Mouse (Mus musculus) megakaryocyte, embryonic 14.5 days (primary cell): ENCODE results near the gene Bfsp2. TPM values are rescaled to one million over a fixed set of nuclear protein-coding genes. Genes with fewer than 3 reads are reported as not detected.

Source experiments
- H3K27me3 ChIP-seq: replicated peaks from 2 replicates; pipeline ENCODE3; 2012; ENCODE audit warnings: inconsistent platforms
- H3K36me3 ChIP-seq: replicated peaks from 2 replicates; pipeline ENCODE3; 2012; ENCODE audit warnings: low read length, inconsistent platforms, mixed read lengths
- H3K4me1 ChIP-seq: 2 replicates; pipeline ENCODE4 v1.6.1; 2012; ENCODE audit warnings: inconsistent platforms
- H3K4me3 ChIP-seq: replicated peaks from 2 replicates; pipeline ENCODE3; 2012; ENCODE audit warnings: moderate library complexity, mild to moderate bottlenecking, inconsistent platforms
- H3K9me3 ChIP-seq: 2 replicates; pipeline ENCODE4 v1.6.1; 2012; ENCODE audit warnings: inconsistent platforms
- FLI1 ChIP-seq: IDR thresholded peaks from 2 replicates; pipeline ENCODE4 v1.6.1; 2012; ENCODE audit warnings: low read length, inconsistent platforms, mixed read lengths
- GATA1 ChIP-seq: IDR thresholded peaks from 3 replicates; pipeline ENCODE4 v1.6.1; 2012; ENCODE audit warnings: mixed read lengths, low read length, inconsistent platforms, borderline replicate concordance
- polyA plus RNA-seq: library from polyadenylated mRNA; stranded (reverse); fragments of >175 nt; gene quantifications from 2 replicates; pipeline ENCODE4 v1.2.3, GENCODE M21; 2012; ENCODE audit warnings: low replicate concordance; ENCODE audit not compliant: insufficient read depth

Gene Bfsp2
- polyA plus RNA-seq: 0.95 TPM in 1 of 2 replicates, not detected in the other

DNA sequence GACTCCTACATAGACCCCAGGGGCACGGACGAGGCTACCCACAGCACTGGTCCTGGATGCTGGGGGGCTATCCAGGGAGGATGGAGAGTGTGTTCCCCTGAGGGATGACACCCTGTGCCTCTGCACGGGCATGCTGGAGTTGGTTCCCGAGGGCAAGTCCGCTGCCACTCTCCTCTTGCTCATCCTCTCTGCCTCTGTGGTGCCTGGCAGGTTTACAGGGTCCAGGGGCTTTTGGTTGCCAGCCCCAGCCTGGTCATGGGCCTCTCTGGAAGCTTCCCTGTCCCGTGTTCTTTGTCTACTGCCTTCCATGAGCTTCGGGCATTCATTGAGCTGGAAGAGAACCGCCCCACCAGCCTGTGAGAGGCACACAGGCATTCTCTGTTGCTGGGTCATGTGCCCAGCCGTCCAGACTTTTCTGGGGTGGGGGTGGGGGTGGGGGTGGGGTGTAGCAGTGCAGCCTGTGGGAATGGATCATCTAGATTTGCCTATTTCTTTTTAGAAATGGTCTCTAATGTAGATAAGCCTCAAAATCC is at the start of gene Bfsp2:
TSS of gene Bfsp2 (minus strand) at position 377 of the 533 bp plus-strand sequence.
- Histone ChIP-seq H3K27me3 (peaks cover 10% of the 10 kb centered on the region), H3K4me3 (no peak within 1 kb of the TSS), H3K36me3 (no peaks in the 10 kb centered on the region), H3K9me3 (no peaks in the 10 kb centered on the region), H3K4me1 (peaks cover 44% of the 10 kb centered on the region)
- TF ChIP-seq FLI1: no peak
- TF ChIP-seq GATA1: no peak

DNA sequence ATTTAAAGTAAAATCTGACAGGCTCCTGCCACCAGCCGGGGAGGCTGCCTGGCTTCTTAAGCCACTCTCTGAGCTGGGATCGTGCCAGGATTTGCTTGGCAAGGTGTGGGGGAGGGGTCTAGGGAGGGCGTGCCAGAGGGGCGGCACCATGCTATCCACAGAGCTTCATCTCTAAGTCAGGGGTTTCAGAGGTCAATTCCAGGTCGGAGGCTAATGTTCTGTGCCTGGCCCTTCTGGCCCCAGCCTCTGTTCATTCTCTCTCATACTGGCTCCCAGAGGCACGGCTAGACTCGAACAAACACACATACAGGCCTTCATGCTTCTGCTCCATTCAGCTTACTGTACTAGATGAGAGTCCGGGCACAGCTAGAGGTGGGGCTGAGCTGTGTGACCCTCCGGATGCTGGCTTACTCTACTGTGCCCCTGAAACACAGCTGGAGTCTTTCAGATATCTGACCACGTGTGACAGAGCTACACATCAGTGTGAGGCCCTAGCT is 44.9 kb upstream of the Bfsp2 start:
- Histone ChIP-seq H3K27me3 (peaks cover 5% of the 10 kb centered on the region), H3K9me3 (no peaks in the 10 kb centered on the region), H3K4me3 (no peak overlapping the region), H3K4me1 (no peaks in the 10 kb centered on the region), H3K36me3 (no peaks in the 10 kb centered on the region)
- no peak for TF ChIP-seq GATA1
- no peak for TF ChIP-seq FLI1

GRCm38 (mm10) chr9:103524600-103524999 is 44.4 kb upstream of the Bfsp2 start:
- no peaks in the 10 kb centered on the region for H3K4me1 ChIP-seq
- no peak overlapping the region for H3K4me3 ChIP-seq
- H3K27me3 ChIP-seq: peaks cover 5% of the 10 kb centered on the region
- H3K36me3 ChIP-seq: no peaks in the 10 kb centered on the region
- TF ChIP-seq GATA1 (no peak), FLI1 (no peak)
- no peaks in the 10 kb centered on the region for H3K9me3 ChIP-seq

DNA sequence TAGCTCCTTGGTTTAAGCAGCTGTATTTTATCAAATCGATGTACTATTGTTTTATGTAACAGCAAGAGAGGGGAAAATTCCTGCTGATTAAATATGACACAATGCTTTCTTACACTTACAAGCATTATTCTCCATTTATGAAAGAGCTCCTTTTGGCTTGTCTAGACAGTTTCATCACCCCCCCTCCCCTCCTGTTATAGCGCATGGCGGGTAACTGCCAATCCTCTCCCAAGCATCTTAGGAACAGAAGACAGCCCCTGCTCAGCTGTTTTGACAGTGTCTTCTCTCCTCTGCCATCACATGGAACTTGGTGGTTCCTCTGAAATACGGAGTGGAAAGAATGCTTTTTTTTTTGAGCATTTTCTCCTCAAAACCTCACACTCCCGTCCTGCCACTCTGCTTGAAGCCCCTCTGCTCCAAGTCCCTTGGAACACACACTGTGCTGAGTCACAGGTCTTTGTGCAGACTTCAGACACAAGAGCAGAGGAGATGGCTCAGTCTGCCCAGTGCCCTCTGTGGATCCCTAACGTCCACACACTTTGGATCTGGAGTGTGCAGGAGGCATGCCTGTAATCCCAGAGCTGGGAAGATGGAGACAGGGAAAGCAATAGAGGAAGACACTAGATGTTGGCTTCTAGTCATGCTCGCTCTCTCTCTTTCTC is 43.7 kb upstream of the Bfsp2 start:
- H3K9me3 ChIP-seq: peaks cover 3% of the 10 kb centered on the region
- H3K4me3 ChIP-seq: no peak overlapping the region
- no peaks in the 10 kb centered on the region for H3K4me1 ChIP-seq
- H3K27me3 ChIP-seq: peaks cover 5% of the 10 kb centered on the region
- H3K36me3 ChIP-seq: no peaks in the 10 kb centered on the region
- TF ChIP-seq FLI1 (no peak), GATA1 (no peak)

GRCm38 (mm10) chr9:103523008-103523407 is 42.8 kb upstream of the Bfsp2 start:
- TF ChIP-seq FLI1: no peak
- TF ChIP-seq GATA1: no peak
- H3K36me3 ChIP-seq: no peaks in the 10 kb centered on the region
- peaks cover 5% of the 10 kb centered on the region for H3K27me3 ChIP-seq
- H3K9me3 ChIP-seq: peaks cover 4% of the 10 kb centered on the region
- no peak overlapping the region for H3K4me3 ChIP-seq
- H3K4me1 ChIP-seq: no peaks in the 10 kb centered on the region

GRCm38 (mm10) chr9:103513884-103514283 is 33.7 kb upstream of the Bfsp2 start:
- Histone ChIP-seq H3K9me3 (peaks cover 8% of the 10 kb centered on the region), H3K4me1 (no peaks in the 10 kb centered on the region), H3K4me3 (no peak overlapping the region), H3K36me3 (no peaks in the 10 kb centered on the region), H3K27me3 (no peaks in the 10 kb centered on the region)
- no peak for TF ChIP-seq GATA1
- TF ChIP-seq FLI1: no peak

GRCm38 (mm10) chr9:103512257-103512656 is 32.0 kb upstream of the Bfsp2 start:
- H3K9me3 ChIP-seq: peaks cover 6% of the 10 kb centered on the region; the same call in 1 of the 2 replicates
- no peak overlapping the region for H3K4me3 ChIP-seq
- no peaks in the 10 kb centered on the region for H3K27me3 ChIP-seq
- TF ChIP-seq GATA1: no peak
- TF ChIP-seq FLI1: no peak
- H3K4me1 ChIP-seq: no peaks in the 10 kb centered on the region
- H3K36me3 ChIP-seq: no peaks in the 10 kb centered on the region

DNA sequence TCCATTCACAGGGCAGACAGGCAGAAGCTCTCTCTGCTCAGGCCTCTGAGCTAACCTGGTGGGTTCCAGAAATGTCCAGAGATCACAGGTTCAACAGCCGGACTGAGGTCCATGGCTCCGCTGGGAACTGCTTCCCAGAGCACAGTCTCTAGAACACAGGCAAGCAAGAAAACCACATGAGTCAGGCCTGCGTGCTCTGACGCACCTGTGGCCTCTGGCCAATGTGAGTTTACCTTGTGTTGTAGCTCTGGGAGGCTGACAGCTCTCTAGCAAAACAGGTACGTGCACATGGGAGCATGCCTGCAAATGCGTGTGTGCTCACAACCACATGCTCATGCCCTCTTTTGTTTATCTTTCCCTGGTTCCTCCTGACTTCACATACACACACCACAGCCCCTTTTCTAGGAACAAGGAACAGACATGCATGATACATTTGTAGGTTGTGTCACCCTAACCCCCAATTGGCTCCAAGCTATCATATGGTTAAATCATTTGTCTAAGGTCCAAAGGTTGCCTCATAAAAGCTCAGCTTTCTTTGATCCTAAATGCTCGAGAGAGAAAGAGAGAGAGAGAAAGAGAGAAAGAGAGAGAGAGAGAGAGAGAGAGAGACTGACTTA is 26.9 kb upstream of the Bfsp2 start:
- no peak for TF ChIP-seq GATA1
- TF ChIP-seq FLI1: no peak
- Histone ChIP-seq H3K4me3 (no peak overlapping the region), H3K4me1 (no peaks in the 10 kb centered on the region), H3K36me3 (no peaks in the 10 kb centered on the region), H3K9me3 (peaks cover 12% of the 10 kb centered on the region), H3K27me3 (peaks cover 5% of the 10 kb centered on the region)

- TF ChIP-seq GATA1 (no peak), FLI1 (no peak)
- Histone ChIP-seq H3K4me3 (no peak overlapping the region), H3K27me3 (peaks cover 8% of the 10 kb centered on the region), H3K9me3 (peaks cover 16% of the 10 kb centered on the region), H3K4me1 (no peaks in the 10 kb centered on the region), H3K36me3 (no peaks in the 10 kb centered on the region)
Observed at GRCm38 (mm10) chr9:103505067-103505466, 24.8 kb upstream of the Bfsp2 start.

GRCm38 (mm10) chr9:103504646-103505045 is 24.4 kb upstream of the Bfsp2 start:
- Histone ChIP-seq H3K27me3 (peaks cover 8% of the 10 kb centered on the region), H3K9me3 (peaks cover 16% of the 10 kb centered on the region), H3K4me1 (no peaks in the 10 kb centered on the region), H3K36me3 (no peaks in the 10 kb centered on the region), H3K4me3 (no peak overlapping the region)
- TF ChIP-seq GATA1 (no peak), FLI1 (no peak)
